Mouse (Mus musculus): ENCODE data around the gene Eif1b. TPM values are rescaled to one million over a fixed set of nuclear protein-coding genes. Genes with fewer than 3 reads are reported as not detected.
A peak's percentile ranks its signal among the peaks of the same experiment; 100 is the strongest.

The Eif1b gene
- polyA plus RNA-seq, 1 experiment, result 63.6 TPM

DNA sequence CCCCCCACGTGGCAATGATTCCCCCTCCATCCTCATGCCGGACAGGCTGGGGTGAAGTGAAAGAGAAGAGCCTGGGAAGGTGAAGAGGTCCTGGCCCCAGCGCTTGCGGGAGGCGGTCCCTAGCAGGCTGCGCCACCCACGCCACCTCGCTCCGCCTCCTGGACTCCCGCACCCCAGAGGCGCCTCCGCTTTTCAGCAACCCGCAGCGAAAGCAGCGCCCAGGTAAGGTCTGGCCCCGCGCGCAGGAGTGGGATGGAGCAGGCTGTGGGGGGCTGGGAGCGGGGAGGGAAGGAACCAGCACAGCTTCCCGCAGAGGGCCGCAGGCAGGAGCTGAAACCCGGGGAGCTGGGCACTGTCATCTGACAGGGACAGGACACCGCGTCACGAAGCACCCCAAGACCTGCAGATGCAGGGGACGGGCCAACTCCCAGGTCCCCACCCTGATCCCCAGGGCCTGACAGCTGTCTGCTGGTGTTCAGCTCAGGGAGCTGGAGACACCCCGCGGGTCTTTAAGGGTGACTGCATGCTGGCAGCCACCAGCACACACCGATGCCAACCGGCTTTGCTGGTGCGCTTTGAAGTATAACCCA is 47.7 kb downstream of the Eif1b start, which contains the start of gene Entpd3:
Gene Entpd3 (plus strand): TSS at position 157 of the 590 bp plus-strand sequence.
- TF ChIP-seq CTCF (IDR thresholded peaks at IDR 0.05; ENCODE audit: low read depth, low read length), result no peak
- TF ChIP-seq POLR2A (IDR thresholded peaks at IDR 0.05; ENCODE audit: borderline replicate concordance, low read depth, low read length), result no peak
- peak within 1 kb of the TSS; percentile 44 for H3K4me3 ChIP-seq (ENCODE audit: insufficient read depth, low read length)

DNA sequence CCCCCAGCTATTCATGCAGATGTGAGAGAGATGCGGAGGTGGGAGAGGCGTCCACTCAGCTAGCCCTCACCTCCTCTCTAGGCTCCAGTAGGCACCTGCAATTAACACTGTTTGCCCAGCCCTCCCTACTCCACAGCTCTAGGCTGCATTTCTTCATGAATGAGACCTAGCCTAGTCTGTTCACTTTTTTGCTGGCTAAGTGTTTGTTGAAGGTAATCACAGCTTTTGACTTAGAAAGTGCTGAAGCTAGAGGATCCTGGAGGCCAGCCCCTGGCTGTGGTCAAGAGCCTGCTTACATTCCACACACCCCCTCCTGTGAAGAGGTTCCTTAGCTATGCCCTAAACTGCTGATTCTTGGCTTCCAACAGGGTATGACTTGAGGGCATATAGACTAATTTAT is 49.4 kb downstream of the Eif1b start:
- Histone ChIP-seq H3K27ac (ENCODE audit: insufficient read depth, low read depth, low read length) (no peak overlapping the region), H3K4me1 (ENCODE audit: control insufficient read depth, insufficient read depth, low read length) (peaks cover 11% of the 10 kb centered on the region), H3K4me3 (ENCODE audit: insufficient read depth, low read length) (no peak overlapping the region)
- TF ChIP-seq CTCF (IDR thresholded peaks at IDR 0.05; ENCODE audit: low read depth, low read length) (no peak), POLR2A (IDR thresholded peaks at IDR 0.05; ENCODE audit: borderline replicate concordance, low read depth, low read length) (no peak)

More for the DNA sequence above, 47.7 kb downstream of the Eif1b start, which contains the start of gene Entpd3:
- no peak within 1 kb of the TSS for H3K27ac ChIP-seq (ENCODE audit: insufficient read depth, low read depth, low read length)
- H3K4me1 ChIP-seq (ENCODE audit: control insufficient read depth, insufficient read depth, low read length), result peaks cover 6% of the 10 kb centered on the region

DNA sequence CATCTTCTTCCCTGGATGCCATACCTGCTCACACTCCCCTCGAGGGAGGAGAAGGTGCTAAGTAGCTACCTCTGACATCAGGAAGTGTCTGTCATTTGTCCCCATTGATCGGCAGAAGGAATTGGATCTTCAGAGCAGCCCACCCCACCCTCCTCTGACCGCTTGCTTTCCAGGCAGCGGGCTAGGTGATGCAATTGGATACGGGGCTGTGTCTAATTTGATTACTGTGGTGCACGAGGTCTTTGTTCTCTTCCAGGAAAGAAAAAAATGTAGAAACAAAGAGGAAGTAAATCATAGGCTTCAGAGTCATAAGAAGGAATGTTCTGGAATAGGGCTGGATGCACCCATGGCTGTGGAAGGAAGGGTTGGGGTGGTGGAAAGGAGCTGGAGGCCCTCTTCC is 50.2 kb downstream of the Eif1b start:
- Histone ChIP-seq H3K27ac (ENCODE audit: insufficient read depth, low read depth, low read length) (no peak overlapping the region), H3K4me3 (ENCODE audit: insufficient read depth, low read length) (no peak overlapping the region), H3K4me1 (ENCODE audit: control insufficient read depth, insufficient read depth, low read length) (peaks cover 12% of the 10 kb centered on the region)
- TF ChIP-seq CTCF (IDR thresholded peaks at IDR 0.05; ENCODE audit: low read depth, low read length) (no peak), POLR2A (IDR thresholded peaks at IDR 0.05; ENCODE audit: borderline replicate concordance, low read depth, low read length) (no peak)

Other genes with a start within 250 kb of the Eif1b start
- not detected in 2 replicates for gene Myrip, start 190.7 kb upstream of the Eif1b start, polyA plus RNA-seq (2012; ENCODE audit: insufficient read depth, insufficient read length, missing spikeins)
- not detected in 2 replicates for gene Entpd3, start 47.6 kb downstream of the Eif1b start, polyA plus RNA-seq (2012; ENCODE audit: insufficient read depth, insufficient read length, missing spikeins)
- gene Rpl14, start 79.2 kb downstream of the Eif1b start, polyA plus RNA-seq (2012; ENCODE audit: insufficient read depth, insufficient read length, missing spikeins), result 711 and 874 TPM in 2 replicates

Measured in bone marrow macrophage, adult 2 months (primary cell).